Mouse (Mus musculus) embryo, embryonic 11.5 days (tissue): Measurements from ENCODE around the gene Vmn2r59.
"Not testable (repeated sequence)": the region's sequence is repeated elsewhere in the genome, so short reads cannot be mapped to it uniquely, and the experiment has no call there.

Source experiments
- DNase-seq: peaks from one replicate; pipeline ENCODE4 v3.0.0-alpha.2; 2012; ENCODE audit warnings: low read depth, low spot score

The Vmn2r59 gene

GRCm38 (mm10) chr7:42058923-42059322, at the start of gene Vmn2r59:
Gene Vmn2r59 (minus strand): TSS chr7:42059023.
- no peak for DNase-seq

GRCm38 (mm10) chr7:42107470-42107869, 48.6 kb upstream of the Vmn2r59 start, which contains the start of gene Vmn2r60:
Gene Vmn2r60 (plus strand): TSS chr7:42107770.
- DNase-seq = no peak

- DNase-seq = not testable (repeated sequence)
Observed at GRCm38 (mm10) chr7:42107061-42107460, 48.2 kb upstream of the Vmn2r59 start.
